Mouse (Mus musculus) spleen, adult 10 weeks (tissue): ENCODE measurements around the gene Gm49384. TPM values are rescaled to one million over a fixed set of nuclear protein-coding genes. Genes with fewer than 3 reads are reported as not detected.

Experiments used
- polyA plus RNA-seq: library from polyadenylated mRNA; stranded (reverse); fragments of 350-450 nt; fragmentation: Illumina TruSeq; extraction: RNeasy Lipid Tissue Mini Kit (QIAGEN cat#74804); gene quantifications from one replicate; pipeline ENCODE4 v1.2.3, GENCODE M21; 2015; ENCODE audit warnings: low replicate concordance; ENCODE audit not compliant: insufficient read depth

Gene Gm49384
- polyA plus RNA-seq = 7.1 TPM

DNA sequence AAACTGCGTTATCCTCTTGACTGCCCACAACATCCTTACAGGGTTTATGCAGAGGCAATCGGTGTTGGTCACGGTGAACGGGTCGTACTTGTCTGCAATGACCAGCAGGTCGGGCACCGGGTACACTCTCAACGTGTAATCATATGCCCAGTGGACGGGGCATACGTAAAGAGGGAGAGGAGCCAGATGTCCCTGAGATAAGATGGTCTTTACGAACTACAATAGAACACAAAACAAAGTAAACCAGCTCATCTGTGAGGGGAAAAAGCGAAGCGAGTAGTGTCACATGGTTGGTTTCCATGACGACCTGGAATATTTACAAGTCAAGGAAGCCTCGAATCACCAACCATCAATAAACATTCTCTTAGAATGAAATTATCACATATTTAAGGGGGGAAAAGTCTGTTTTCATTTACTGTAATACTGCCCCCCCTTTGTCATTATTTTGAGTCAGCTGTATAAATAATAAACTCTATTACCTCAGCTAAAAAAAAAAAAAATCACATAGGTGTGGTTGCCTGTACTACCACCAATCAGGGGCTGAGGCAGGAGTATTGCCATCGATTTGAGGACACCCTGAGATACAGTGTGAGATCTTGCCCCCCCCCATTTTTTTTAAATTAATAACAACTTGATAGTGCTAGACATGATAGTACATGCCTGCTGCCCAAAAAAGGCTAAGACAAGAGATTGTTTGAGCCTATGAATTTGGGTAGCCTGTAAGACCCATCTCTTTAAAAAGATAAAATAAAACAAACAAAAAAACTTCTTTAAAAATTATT lies at the start of gene Gm49384:
Gm49384 (minus strand) TSS at position 216 of the 782 bp plus-strand sequence.

GRCm38 (mm10) chr12:69240876-69241275 lies 36.8 kb upstream of the Gm49384 start, which contains the start of gene Klhdc1:
Gene Klhdc1, plus strand, starts transcription at chr12:69241176.

DNA sequence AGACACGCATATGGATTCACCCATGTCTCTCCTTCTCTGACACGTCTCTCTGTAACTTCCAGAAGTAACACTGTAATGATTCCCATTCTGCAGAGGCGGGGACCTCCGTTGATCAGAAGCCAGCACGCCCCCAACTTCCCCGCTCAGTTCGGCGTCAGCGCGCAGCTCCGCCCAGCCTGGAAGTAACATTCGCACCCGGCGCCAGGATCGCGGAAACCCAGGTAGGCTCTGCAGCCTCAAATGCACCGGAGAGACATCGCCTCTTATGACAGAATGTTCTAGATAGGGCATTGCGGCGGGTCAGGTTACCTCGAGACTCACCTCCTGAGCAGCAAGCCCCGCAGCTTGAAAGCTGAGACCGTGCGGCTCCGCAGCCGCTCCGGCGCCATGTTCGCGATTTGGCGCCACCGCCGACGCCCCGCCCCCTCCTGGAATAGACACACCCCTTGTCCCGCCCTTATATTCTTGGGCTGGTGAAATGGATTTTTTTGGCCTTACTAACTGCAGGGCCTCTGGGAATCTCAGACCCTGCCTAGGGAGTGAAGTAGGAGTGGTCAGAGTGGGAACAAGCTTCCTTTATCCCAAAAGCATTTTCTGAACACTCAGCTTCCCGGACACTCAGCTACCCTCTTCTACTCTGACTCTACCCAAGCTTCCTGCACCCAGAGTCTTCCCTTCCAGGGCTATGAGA lies 23.9 kb upstream of the Gm49384 start, which contains the start of gene Pole2:
Pole2 (minus strand) TSS at position 420 of the 691 bp plus-strand sequence.

GRCm38 (mm10) chr12:69198164-69198535 lies 5.9 kb downstream of the Gm49384 start, which contains the start of gene Dnaaf2:
Gene Dnaaf2, minus strand, starts transcription at chr12:69198429.

DNA sequence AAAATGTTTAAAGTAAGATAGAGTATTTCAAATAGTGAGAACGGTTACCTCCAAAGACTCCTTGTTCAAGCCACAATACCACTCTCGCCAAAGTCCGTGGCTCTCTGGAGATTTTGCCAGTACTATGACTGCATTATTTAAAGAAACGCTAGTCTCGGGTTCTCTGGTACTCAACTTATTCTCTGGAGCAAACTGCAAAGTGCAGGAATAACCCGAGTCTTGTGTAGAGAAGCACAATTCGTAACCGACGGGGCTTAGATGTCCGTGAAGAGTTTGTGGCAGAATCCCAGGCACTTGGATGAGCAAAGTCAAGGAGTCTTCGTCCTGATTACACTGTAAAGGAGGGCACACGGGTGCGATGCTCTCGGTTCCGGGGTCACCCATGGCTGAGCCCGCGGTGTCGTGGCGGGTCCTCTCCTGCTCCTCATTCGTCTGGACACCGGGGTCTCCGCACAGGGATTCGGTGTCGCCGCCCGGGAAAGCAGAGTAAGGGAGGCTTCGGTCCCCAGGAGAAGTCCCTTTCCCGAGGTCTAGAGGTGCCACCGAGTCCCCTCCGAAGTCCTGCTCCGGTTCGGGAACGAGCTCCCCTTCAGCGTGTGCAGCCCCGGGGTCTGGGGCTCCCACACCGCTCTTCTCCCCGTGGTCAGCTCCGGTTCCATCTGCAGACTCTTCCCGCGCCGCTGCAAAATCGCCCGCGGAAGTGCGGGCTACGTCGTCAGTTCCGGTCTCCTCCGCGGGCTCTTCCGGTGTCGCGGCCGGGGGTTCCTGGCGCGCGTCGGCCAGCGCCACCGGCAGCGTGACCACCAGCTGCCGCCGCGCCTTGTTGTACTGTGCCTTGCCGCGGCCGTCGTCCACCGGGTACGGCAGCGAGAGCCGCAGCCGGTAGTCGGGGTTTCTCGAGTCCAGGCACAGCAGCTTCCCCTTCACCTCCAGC lies 7.4 kb downstream of the Gm49384 start, which contains the start of gene Gm49383:
Gm49383 (minus strand) TSS at position 661 of the 934 bp plus-strand sequence.

DNA sequence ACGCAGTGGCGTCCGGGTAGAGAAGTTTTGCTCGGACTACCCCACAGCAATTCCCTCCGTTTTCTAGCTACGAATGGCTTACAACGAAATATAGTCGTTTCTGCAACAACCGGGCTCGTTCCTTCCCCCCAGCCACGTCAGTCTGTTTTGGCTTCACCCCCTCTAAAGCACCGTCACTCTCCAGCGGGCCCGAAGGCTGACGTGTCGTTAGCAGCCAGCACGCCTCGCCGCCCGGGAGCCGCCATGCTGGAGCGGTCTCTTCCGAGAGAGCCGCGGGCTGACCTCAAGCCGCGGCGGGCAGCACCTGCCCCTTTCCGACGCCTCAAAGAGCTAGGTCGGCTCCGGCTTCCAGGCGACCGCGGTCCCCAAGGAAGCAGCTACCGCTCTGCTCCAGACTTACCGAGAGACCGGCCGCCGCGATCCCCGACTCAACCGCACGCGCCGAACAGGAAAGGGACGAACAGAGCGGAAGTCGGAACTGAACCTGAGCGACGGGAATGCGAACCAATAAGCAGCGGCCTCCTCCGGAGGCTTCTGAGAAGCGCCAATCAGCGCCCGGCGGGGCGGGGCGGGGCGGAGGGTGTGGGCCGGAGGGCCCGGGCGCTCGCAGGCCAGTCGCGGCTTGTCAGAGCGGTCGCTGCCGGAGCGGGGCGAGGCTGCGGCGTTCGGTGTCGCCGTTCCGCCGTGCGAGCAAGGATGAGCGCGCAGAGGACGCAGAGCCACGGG lies 20.3 kb downstream of the Gm49384 start, which contains the start of the genes Rpl36al and Mgat2:
Rpl36al (minus strand) TSS at position 501 of the 726 bp plus-strand sequence.
Mgat2 (plus strand) TSS at position 575 of the 726 bp plus-strand sequence.

DNA sequence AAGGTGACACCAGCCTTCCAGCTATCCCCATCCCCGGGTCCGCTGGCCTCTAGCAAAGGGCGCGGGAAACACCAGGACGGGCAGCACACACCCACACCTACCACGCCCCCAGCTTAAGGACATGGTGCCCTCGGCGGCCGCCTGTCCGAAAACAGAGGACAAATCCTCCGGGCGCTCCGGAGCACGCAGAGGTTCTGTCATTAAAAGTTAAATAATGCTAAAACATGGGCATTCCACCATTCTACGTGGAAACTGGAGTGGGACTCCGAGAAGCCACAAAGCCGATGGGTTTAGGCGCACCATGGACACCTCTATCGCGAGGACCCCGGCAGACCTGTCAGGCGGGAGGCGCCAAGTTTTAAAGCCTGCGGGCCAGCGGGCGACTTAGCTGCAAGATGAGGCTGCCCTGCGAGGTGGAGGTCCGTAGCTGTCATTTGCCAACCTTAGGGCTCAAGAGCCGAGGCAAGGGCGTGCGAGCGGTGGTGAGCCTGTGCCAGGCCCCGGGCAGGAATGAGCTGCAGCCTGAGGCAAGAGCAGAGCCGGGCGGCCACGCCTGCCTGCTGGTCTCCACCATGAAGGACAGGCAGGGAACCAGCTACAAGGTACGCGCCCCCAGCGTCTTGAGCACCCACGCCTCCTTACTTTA lies 35.5 kb downstream of the Gm49384 start, which contains the start of gene Lrr1:
Lrr1 (plus strand) TSS at position 354 of the 646 bp plus-strand sequence.

GRCm38 (mm10) chr12:69158765-69159577 lies 45.1 kb downstream of the Gm49384 start, which contains the start of gene Rps29:
Gene Rps29, minus strand, starts transcription at chr12:69159186.

Other genes starting within 250 kb of the Gm49384 start
- gene Rps29, start 45.1 kb downstream of the Gm49384 start, polyA plus RNA-seq = 1,008 TPM
- 1.8 TPM for gene Lrr1, start 35.5 kb downstream of the Gm49384 start, polyA plus RNA-seq
- gene Rpl36al, start 20.2 kb downstream of the Gm49384 start, polyA plus RNA-seq = 750 TPM
- 58.5 TPM for gene Mgat2, start 20.1 kb downstream of the Gm49384 start, polyA plus RNA-seq
- gene Gm49383, start 7.2 kb downstream of the Gm49384 start, polyA plus RNA-seq = 4.0 TPM
- 3.5 TPM for gene Dnaaf2, start 5.8 kb downstream of the Gm49384 start, polyA plus RNA-seq
- 15.0 TPM for gene Pole2, start 23.9 kb upstream of the Gm49384 start, polyA plus RNA-seq
- gene Klhdc1, start 36.9 kb upstream of the Gm49384 start, polyA plus RNA-seq = 18.3 TPM
- gene Klhdc2, start 92.4 kb upstream of the Gm49384 start, polyA plus RNA-seq = 43.8 TPM
- gene Nemf, start 152.9 kb upstream of the Gm49384 start, polyA plus RNA-seq = 105 TPM
- gene Arf6, start 167.9 kb upstream of the Gm49384 start, polyA plus RNA-seq = 107 TPM
- not detected for gene Gm9887, start 168.2 kb upstream of the Gm49384 start, polyA plus RNA-seq